Mouse (Mus musculus): ENCODE measurements around the gene Rad51c.

DNA sequence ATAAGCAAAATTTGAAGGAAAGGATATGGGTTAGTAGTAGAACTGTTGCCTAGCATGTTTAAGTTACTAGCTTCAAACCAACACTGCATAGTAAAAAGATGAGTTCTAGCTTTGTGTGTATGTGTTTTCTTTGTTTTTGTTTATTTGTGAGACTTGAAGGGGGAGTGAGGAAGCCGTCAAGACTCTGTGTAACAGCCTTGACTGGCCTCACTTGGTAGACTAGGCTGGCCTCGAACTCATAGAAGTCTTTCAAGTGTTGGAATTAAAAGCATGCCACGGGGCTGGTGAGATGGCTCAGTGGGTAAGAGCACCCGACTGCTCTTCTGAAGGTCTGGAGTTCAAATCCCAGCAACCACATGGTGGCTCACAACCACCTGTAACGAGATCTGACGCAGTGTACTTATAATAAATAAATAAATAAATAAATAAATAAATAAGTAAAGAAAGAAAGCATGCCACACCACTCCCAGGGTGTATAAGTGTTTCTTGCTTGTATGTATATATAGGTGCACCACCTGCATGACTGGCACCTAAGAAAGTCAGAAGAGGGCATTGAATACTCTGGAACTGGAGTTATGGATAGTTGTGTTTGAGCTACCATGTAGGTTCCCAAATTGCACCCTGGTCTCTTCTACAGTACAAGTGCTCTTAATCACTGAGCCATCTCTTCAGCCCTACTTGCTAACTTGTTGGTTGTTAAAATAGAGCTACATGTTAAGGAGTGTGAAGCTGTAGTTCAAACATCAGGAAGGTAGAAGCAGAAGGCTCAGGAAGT lies 19.0 kb upstream of the Rad51c start:
- TF ChIP-seq CTCF (IDR thresholded peaks at IDR 0.05; ENCODE audit: extremely low read depth, insufficient read depth, low read length): no peak
- no peak for TF ChIP-seq POLR2A (IDR thresholded peaks at IDR 0.05; ENCODE audit: extremely low read depth, insufficient read depth, low read length)

Measured in cortical plate, adult 2 months (tissue).